Mouse (Mus musculus): ENCODE data around the gene Cacnb2.

Cacnb2 gene

DNA sequence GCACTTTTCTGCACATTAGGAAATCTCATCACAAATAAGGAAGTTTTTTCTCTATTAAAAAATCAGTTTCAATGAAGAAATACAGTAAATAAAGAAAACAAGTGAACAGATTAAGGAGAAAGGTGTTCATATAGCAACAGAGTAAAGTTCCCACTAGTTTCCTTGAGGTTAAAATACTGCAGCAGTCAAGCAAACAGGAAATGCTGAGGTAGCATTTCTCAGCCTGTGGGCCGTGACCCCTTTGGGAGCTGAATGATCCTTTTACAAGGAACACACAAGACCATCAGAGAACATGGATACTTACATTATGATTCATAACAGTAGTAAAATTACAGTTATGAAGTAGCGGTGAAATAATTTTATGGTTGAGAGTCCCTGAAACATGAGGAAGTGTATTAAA is 185.1 kb downstream of the Cacnb2 start:
- DNase-seq: no peak

DNA sequence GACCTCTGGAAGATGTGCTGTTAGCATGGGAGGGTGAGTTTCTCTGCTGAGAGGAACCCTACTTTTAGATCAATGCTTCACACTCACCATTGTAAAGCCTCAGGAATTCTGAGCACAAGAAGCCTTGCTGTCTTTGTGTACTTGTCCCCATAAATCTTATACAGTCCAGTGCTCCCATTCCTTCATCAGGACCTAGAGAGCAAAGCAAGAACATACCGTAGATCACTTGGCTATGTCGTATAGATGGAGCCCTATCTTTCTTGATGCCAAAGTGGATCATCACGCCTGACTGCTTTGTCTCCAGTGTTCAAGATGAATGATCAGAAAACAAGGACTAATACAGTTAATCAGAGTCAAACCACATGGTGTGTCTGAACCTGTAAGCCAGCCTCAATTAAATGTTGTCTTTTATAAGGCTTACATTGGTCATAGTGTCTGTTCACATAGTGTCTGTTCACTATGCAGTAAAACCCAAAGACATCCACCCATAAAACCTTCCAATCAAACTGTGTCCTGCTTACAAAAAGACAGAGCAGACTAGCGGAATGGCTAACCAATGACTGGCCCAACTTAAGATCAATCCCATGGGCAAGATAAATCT is 198.7 kb downstream of the Cacnb2 start:
- DNase-seq: no peak

DNA sequence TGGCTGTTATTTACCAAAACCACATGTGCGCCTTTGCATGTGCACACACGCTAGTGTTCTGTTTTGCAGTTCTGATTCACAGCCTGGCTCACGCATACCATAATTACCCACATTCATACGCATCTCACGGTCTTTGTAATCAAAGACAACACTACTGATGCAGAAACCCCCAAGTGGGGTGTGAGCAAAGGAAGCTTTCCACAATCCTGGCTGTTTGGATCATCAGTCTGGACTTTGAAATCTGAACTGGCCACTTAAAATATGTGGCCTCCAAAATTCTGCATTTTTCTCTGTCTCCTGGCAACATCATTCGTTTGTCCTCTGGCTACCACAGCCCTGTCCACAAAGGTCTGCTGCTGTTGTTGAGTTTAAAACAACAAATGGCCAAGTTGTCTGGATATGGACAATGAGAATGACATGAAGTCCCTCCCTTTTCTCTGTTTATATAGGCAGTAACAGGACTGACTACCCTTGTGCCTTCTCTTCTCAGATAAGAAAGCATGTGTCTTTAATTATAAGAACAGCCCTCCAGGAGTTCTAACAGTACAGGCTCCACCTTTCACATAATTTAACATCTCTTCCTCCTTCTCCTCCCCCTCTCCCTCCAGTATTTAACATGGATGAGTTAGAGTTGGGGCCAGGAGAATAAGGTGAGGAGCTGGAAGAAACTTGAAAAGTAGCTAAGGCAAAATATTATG is 204.9 kb downstream of the Cacnb2 start:
- peak; percentile 45 for DNase-seq

- no peak for DNase-seq
These were observed 212.1 kb downstream of the Cacnb2 start for GRCm38 (mm10) chr2:14814977-14815376.

GRCm38 (mm10) chr2:14818651-14819050 is 215.8 kb downstream of the Cacnb2 start:
- no peak for DNase-seq

DNA sequence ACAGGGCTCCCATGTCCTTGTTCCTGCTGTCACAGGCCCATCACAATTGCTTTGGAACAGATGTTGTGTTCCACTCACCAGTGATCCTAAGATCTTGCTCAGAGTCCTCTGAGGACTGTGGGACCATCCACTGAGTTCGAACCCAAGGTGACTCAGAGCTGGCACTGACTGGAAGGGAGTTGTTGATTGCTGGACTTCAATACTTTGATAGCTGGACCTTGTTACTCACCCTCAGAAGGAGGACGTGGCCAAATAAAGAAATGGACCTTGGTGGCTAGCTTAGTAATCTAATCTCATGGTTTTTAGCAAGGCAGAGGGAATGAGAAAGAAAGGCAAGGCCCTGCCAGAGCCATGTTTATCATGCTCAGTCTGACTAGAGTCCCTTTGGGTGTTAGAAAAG is 218.1 kb downstream of the Cacnb2 start:
- DNase-seq: no peak

- DNase-seq: peak; percentile 34
These were observed 220.2 kb downstream of the Cacnb2 start for GRCm38 (mm10) chr2:14823105-14823504.

- DNase-seq: peak; percentile 45
These were observed 221.0 kb downstream of the Cacnb2 start for GRCm38 (mm10) chr2:14823816-14824348.

GRCm38 (mm10) chr2:14825146-14825545 is 222.3 kb downstream of the Cacnb2 start:
- DNase-seq: no peak

DNA sequence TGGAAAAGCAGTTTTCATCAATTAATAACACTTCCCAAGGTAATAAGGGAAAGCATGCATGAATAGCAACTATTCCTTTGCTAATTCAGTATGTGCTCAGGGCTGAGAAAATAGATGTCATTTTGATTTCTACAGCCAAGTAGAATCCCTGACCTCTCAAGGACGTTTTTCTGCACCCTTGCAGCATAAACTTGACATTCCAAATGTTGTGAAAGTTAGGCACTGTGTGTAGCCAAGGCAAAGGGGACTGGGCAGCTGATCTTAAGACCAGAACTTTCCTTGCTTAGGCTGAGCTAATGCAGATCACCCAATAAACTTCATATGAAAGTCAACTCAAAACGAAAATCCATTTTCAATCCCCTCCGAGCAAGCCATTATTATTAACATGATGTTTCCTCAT is 226.6 kb downstream of the Cacnb2 start:
- no peak for DNase-seq

DNA sequence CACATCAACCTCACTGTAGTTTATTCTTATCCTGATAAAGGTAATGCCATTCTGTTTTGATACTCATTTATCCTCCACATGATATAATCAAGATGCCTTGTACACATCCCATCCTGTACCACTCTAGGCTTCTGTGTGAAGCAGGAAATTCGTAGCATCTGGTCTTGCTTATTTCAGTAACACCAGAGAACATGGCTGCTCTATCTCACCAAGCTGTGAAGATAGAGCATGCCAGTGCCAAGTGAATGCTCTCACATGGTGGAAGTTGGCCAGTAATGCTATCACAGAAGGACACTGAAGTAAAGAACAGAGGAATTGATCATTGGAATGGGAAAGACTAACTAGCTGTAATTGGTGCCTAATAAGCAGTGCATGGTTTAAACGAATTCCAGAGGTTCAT is 228.4 kb downstream of the Cacnb2 start:
- DNase-seq: no peak

DNA sequence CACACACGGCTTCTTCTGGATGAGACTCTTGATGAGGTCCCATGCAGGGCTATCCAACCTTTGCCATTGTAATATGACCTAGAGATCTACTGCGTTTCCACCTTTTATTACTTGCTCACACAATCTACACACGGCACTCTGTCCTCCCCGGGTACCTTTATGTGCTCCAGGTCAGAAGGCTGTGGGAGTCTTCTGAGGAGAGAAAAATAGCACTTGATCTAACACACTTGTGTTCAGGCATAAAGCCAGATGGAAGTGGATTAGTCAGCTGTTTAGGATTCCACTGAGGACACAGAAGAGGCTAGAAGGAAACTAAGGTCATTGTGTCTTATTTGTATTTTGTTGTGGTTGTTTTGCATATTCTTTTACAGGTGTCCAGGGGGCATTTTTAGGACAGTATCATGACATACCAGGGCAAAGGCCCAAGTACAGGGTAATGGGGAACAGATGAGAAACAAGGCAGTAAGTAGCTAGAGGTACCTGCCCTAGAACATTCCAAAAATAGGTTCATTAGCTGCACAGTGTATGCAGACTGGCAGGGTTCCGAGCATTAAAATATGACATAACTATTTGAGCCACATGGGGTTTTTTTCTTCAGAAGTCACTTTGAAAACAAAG is 231.9 kb downstream of the Cacnb2 start:
- no peak for DNase-seq

GRCm38 (mm10) chr2:14841272-14841671 is 238.4 kb downstream of the Cacnb2 start:
- no peak for DNase-seq

DNA sequence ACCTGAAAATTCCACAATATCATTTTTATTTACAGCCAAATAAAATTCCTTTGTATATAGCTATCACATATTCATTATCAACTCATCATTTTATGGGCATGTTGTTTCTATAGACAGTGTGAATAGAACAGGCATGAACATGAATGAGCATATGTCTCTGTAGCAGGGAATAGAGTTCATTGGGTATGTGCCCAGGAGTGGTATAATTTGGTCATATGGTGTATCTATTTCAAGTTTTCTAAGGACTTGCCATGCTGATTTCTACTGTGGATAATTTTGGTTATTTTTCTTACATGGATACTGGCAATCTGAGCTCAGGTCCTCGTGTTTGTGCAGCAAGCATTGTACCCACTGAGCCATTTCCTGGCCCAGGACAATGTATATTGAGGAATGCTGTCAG is 243.8 kb downstream of the Cacnb2 start:
- DNase-seq: no peak

GRCm38 (mm10) chr2:14847188-14847587 is 244.3 kb downstream of the Cacnb2 start:
- no peak for DNase-seq

DNA sequence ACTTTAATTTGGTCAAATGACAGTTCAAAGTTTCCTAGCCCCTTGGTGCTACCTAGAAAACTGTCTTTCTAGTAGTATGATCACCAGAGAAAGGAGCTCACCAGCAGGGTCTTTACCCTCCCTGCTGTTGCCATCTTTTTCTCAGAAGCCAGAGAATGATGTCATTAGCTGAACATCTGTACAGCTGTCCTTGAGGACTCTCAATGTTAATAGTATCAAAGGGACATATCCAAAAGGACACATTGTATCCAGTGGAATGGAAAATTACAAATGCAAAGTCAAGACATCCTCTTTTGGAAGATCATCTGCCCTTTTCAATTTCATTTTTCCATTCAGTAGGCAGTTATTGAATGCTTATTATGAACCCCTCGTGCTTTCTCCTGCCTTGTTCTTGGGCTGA is 247.9 kb downstream of the Cacnb2 start:
- DNase-seq: no peak

GRCm38 (mm10) chr2:14851383-14851782 is 248.5 kb downstream of the Cacnb2 start:
- peak; percentile 32 for DNase-seq

GRCm38 (mm10) chr2:14854054-14854453 is 251.2 kb downstream of the Cacnb2 start:
- DNase-seq: no peak

DNA sequence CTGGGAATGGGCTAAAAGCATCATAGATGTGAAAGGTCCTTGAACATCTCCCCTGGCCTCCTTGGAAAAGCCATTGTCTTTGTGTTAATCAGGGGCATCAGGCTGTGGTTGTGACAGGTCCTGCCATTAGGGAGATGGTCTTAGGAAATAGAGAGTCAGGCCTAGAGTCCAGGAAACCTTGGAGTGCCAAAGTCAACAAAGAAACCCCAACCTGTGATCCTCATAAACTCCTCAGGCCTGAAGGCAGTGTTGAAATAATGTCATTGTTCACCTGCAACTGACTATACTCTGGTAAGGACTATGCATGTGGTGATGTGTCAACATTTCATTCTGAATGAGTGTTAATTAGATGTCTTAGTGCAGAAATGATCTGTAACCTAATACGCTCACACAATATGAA is 255.4 kb downstream of the Cacnb2 start:
- no peak for DNase-seq

DNA sequence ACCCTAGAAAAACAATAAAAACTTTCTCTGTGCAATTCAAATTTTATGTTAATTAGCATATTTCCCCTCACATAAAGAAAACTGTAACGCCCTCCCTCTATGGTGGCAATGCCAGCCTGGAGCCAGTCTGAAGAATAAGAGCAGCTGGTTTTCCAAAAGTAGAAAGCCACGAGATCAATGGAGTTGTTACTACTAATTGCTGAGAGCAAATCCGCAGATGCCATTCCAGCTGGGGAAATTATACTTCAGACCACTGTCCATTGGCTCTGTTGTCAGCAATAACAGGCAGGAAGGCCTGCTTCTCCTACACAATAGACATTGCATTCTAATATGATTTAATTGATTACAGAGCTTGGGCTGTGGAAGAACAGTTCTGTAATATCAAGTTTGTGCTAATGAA is 257.5 kb downstream of the Cacnb2 start:
- no peak for DNase-seq

DNA sequence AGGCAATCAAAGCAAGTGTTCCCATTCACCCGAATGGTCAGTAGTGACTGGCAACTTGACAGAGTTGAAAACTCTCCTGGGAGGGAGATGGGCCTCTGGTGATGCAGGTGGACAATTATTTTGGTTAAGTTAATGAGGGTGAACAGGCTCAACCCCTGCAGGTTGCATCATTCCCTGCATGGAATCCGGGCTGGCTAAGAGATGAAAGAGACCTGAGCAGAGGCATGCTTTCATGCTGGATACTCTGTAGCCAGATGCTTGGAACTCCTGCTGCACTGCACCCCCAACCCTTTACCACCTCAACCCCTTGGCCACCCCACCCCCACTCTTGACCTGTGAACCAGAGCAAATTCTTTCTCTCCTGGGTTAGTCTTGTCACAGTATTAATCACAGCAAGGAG is 258.7 kb downstream of the Cacnb2 start:
- no peak for DNase-seq

DNA sequence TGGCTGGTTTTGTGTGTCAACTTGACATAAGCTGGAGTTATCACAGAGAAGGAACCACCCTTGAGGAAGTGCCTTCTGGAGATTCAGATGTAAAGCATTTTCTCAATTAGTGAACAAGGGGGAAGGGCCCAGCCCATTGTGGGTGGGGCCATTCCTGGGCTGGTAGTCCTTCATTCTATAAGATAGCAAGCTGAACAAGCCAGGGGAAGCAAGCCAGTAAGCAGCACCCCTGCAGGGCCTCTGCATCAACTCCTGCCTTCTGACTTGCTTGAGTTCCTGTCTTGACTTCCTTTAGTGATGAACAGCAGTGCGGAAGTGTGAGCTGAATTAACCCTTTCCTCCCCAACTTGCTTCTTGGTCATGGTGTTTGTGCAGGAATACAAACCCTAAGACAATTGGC is 260.1 kb downstream of the Cacnb2 start:
- DNase-seq: no peak

DNA sequence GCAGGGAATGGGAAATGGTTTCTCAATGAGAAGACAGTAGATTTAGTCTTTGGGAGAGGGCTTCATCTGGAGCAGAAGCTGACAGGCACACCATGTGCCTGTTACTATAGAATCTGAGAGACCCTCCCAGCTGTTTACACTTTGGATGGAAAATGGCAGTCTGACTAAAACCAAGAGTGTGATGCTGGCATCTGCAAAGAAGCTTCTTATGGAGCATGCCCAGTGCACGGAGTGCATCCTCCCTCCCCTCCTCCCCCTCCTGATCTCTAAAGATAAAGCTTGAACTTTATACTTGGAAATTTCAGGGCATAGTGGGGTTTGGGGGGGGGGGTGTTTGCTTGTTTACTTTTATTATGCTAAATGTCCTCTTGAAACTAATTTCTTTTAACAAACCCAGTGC is 270.2 kb downstream of the Cacnb2 start:
- DNase-seq: no peak

DNA sequence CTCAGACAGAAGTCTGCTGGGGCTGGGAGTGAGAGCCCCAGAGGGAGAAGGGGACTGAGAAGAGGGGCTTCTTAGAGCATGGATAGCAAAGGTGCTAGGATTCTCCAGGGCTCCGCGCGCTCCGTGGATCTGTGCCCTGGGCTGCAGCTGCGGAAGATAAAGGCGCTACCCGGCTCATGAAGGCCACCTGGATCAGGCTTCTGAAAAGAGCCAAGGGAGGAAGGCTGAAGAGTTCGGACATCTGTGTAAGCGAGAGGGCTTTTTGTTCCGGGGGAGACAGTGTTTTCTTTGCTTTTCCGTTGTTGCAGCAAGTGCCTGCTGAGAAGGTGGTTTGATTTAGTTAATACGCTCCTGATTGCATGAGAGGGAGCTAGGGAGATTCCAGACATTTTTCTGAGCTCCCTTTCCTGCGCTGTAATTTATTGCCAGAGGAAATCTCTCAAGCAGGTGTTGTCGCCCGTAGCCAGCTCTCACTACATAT is 270.9 kb downstream of the Cacnb2 start:
- DNase-seq: peak; percentile 25
